Mouse (Mus musculus) MEL (cell line): ENCODE results near the gene Tango6. TPM values are rescaled to one million over a fixed set of nuclear protein-coding genes. Genes with fewer than 3 reads are reported as not detected.
A peak's percentile ranks its signal among the peaks of the same experiment; 100 is the strongest.

Experiments
- DNase-seq: peaks from one replicate; pipeline ENCODE4 v3.0.0; 2011; ENCODE audit warnings: low read depth, low spot score
- H3K27ac ChIP-seq: 2 replicates; pipeline ENCODE4 v1.5.1; 2012; ENCODE audit warnings: low read depth, mild to moderate bottlenecking, control low read depth, low read length, moderate library complexity; ENCODE audit not compliant: control insufficient read depth
- H3K27me3 ChIP-seq, 2 experiments: fragments of 150-350 bp in 1 of 2; sonication (generic) in 1 of 2; 2 replicates each; pipeline ENCODE4 v1.6.1; 2012; ENCODE audit warnings: low read length in 2 of 2, mild to moderate bottlenecking in 2 of 2, improper control_type of control experiment in 1 of 2, moderate library complexity in 1 of 2; ENCODE audit not compliant: insufficient read depth in 2 of 2, control insufficient read depth in 1 of 2
- H3K36me3 ChIP-seq, 2 experiments: 2 replicates each; pipeline ENCODE4 v1.6.1; 2012 to 2014; ENCODE audit warnings: low read length in 2 of 2, improper control_type of control experiment in 1 of 2, inconsistent platforms in 1 of 2, mild to moderate bottlenecking in 1 of 2; ENCODE audit not compliant: insufficient read depth in 2 of 2, control insufficient read depth in 1 of 2
- H3K4me1 ChIP-seq, 2 experiments: fragments of 150-350 bp in 1 of 2; sonication (generic) in 1 of 2; 2 replicates each; pipeline ENCODE4 v1.6.1; 2012; ENCODE audit warnings: low read length in 2 of 2, improper control_type of control experiment in 1 of 2, mild to moderate bottlenecking in 1 of 2; ENCODE audit not compliant: insufficient read depth in 2 of 2, control insufficient read depth in 1 of 2
- H3K4me3 ChIP-seq, 2 experiments: fragments of 150-350 bp in 1 of 2; sonication (generic) in 1 of 2; 2 replicates each; pipeline ENCODE4 v1.5.1; 2012; ENCODE audit warnings: low read depth in 2 of 2, low read length in 2 of 2, mild to moderate bottlenecking in 2 of 2, moderate library complexity in 2 of 2, control low read depth in 1 of 2, improper control_type of control experiment in 1 of 2; ENCODE audit not compliant: control insufficient read depth in 1 of 2, insufficient read depth in 1 of 2
- H3K79me2 ChIP-seq: 2 replicates; pipeline ENCODE4 v1.6.1; 2012; ENCODE audit warnings: mild to moderate bottlenecking, low read length, moderate library complexity; ENCODE audit not compliant: control insufficient read depth, poor library complexity, insufficient read depth
- H3K9ac ChIP-seq: 2 replicates; pipeline ENCODE4 v1.6.1; 2012; ENCODE audit warnings: low read depth, mild to moderate bottlenecking, control low read depth, low read length, moderate library complexity; ENCODE audit not compliant: control insufficient read depth, poor library complexity, severe bottlenecking
- H3K9me3 ChIP-seq: fragments of 150-350 bp; sonication (generic); replicated peaks from 2 replicates; pipeline ENCODE4 v1.6.1; 2012; ENCODE audit warnings: mild to moderate bottlenecking, low read length, improper control_type of control experiment, moderate library complexity; ENCODE audit not compliant: insufficient read depth
- BHLHE40 ChIP-seq: IDR thresholded peaks from 2 replicates; pipeline ENCODE4 v1.6.1; 2012; ENCODE audit warnings: low read depth, mild to moderate bottlenecking, inconsistent platforms, low read length, improper control_type of control experiment, borderline replicate concordance
- CHD1 ChIP-seq: IDR thresholded peaks from 2 replicates; pipeline ENCODE4 v1.6.1; 2012; ENCODE audit warnings: low read depth, mild to moderate bottlenecking, inconsistent platforms, low read length, improper control_type of control experiment
- CHD2 ChIP-seq: IDR thresholded peaks from 2 replicates; pipeline ENCODE4 v1.6.1; 2011; ENCODE audit warnings: low read length, improper control_type of control experiment
- E2F4 ChIP-seq: IDR thresholded peaks from 2 replicates; pipeline ENCODE4 v1.6.1; 2011; ENCODE audit warnings: low read depth, low read length, improper control_type of control experiment, borderline replicate concordance
- ELF1 ChIP-seq: IDR thresholded peaks from 2 replicates; pipeline ENCODE4 v1.6.1; 2014; ENCODE audit warnings: low read depth, mild to moderate bottlenecking, inconsistent platforms, low read length, improper control_type of control experiment, moderate library complexity
- EP300 ChIP-seq, 2 experiments: IDR thresholded peaks; 2 replicates each; pipeline ENCODE4 v1.6.1; 2011; ENCODE audit warnings: improper control_type of control experiment in 2 of 2, low read length in 2 of 2, low read depth in 1 of 2, mild to moderate bottlenecking in 1 of 2
- GATA1 ChIP-seq: IDR thresholded peaks from 2 replicates; pipeline ENCODE4 v1.6.1; 2011; ENCODE audit warnings: low read depth, low read length, improper control_type of control experiment
- HCFC1 ChIP-seq: IDR thresholded peaks from 2 replicates; pipeline ENCODE4 v1.6.1; 2012; ENCODE audit warnings: low read depth, mild to moderate bottlenecking, inconsistent platforms, low read length, improper control_type of control experiment, moderate library complexity
- MAX ChIP-seq: IDR thresholded peaks from 2 replicates; pipeline ENCODE4 v1.6.1; 2011; ENCODE audit warnings: low read length, improper control_type of control experiment
- MXI1 ChIP-seq: IDR thresholded peaks from 2 replicates; pipeline ENCODE4 v1.6.1; 2011; ENCODE audit warnings: mild to moderate bottlenecking, low read depth, low read length, improper control_type of control experiment
- MYC ChIP-seq: IDR thresholded peaks from 2 replicates; pipeline ENCODE4 v1.6.1; 2011; ENCODE audit warnings: low read depth, mild to moderate bottlenecking, low read length, improper control_type of control experiment, moderate library complexity
- NELFE ChIP-seq: IDR thresholded peaks from 2 replicates; pipeline ENCODE4 v1.6.1; 2011; ENCODE audit warnings: low read depth, low read length, improper control_type of control experiment
- NRF1 ChIP-seq: IDR thresholded peaks from 2 replicates; pipeline ENCODE4 v1.6.1; 2014; ENCODE audit warnings: low read depth, mild to moderate bottlenecking, inconsistent platforms, low read length, improper control_type of control experiment, moderate library complexity; ENCODE audit not compliant: poor library complexity, insufficient read depth, severe bottlenecking
- POLR2A ChIP-seq, 2 experiments: IDR thresholded peaks; 2 replicates each; pipeline ENCODE4 v1.6.1; 2011 to 2012; ENCODE audit warnings: low read length in 2 of 2, mild to moderate bottlenecking in 2 of 2, control low read depth in 1 of 2, improper control_type of control experiment in 1 of 2, low read depth in 1 of 2, moderate library complexity in 1 of 2; ENCODE audit not compliant: control insufficient read depth in 1 of 2, insufficient read depth in 1 of 2, poor library complexity in 1 of 2
- POLR2AphosphoS2 ChIP-seq: IDR thresholded peaks from 2 replicates; pipeline ENCODE4 v1.6.1; 2011; ENCODE audit warnings: low read length, improper control_type of control experiment
- POLR2AphosphoS5 ChIP-seq: IDR thresholded peaks from 2 replicates; pipeline ENCODE4 v1.6.1; 2012; ENCODE audit warnings: low read depth, borderline replicate concordance, mild to moderate bottlenecking, inconsistent platforms, low read length, moderate library complexity, mixed read lengths
- SIN3A ChIP-seq: IDR thresholded peaks from 2 replicates; pipeline ENCODE4 v1.6.1; 2012; ENCODE audit warnings: low read length, improper control_type of control experiment, inconsistent platforms
- TBP ChIP-seq: IDR thresholded peaks from 2 replicates; pipeline ENCODE4 v1.8.0; 2011; ENCODE audit warnings: low read depth, low read length, improper control_type of control experiment
- TCF12 ChIP-seq: IDR thresholded peaks from 2 replicates; pipeline ENCODE4 v1.6.1; 2014; ENCODE audit warnings: low read depth, mild to moderate bottlenecking, inconsistent platforms, low read length, improper control_type of control experiment, moderate library complexity
- USF1 ChIP-seq: IDR thresholded peaks from 2 replicates; pipeline ENCODE4 v1.6.1; 2014; ENCODE audit warnings: low read depth, mild to moderate bottlenecking, inconsistent platforms, low read length, improper control_type of control experiment, moderate library complexity
- USF2 ChIP-seq, 2 experiments: IDR thresholded peaks; 2 replicates each; pipeline ENCODE4 v1.6.1; 2011 to 2012; ENCODE audit warnings: improper control_type of control experiment in 2 of 2, low read length in 2 of 2, borderline replicate concordance in 1 of 2, inconsistent platforms in 1 of 2, low read depth in 1 of 2, mild to moderate bottlenecking in 1 of 2; ENCODE audit not compliant: insufficient read depth in 1 of 2
- ZMIZ1 ChIP-seq: IDR thresholded peaks from 2 replicates; pipeline ENCODE4 v1.6.1; 2012; ENCODE audit warnings: low read depth, mild to moderate bottlenecking, inconsistent platforms, low read length, improper control_type of control experiment, moderate library complexity
- ZNF384 ChIP-seq: IDR thresholded peaks from 2 replicates; pipeline ENCODE4 v1.6.1; 2012; ENCODE audit warnings: low read depth, mild to moderate bottlenecking, inconsistent platforms, low read length, improper control_type of control experiment
- polyA plus RNA-seq, 2 experiments: library from polyadenylated mRNA; stranded (reverse) in 1 of 2; unstranded in 1 of 2; fragments of >175 nt in 1 of 2; fragments of >200 nt in 1 of 2; gene quantifications; 2 replicates each; pipeline versions ENCODE4 v1.2.1 to v1.2.4; 2012; ENCODE audit warnings: low replicate concordance in 2 of 2, low read depth in 1 of 2; ENCODE audit not compliant: insufficient read length in 2 of 2, insufficient read depth in 1 of 2, missing spikeins in 1 of 2
- total RNA-seq: library from RNA; depleted of rRNA; stranded (reverse); fragments of 300-350 nt; gene quantifications from 2 replicates; pipeline ENCODE4 v1.2.3, GENCODE M21; 2012

Gene Tango6
- total and polyA plus RNA-seq, 3 experiments: 3.0 to 6.1 TPM; not detected in 1

DNA sequence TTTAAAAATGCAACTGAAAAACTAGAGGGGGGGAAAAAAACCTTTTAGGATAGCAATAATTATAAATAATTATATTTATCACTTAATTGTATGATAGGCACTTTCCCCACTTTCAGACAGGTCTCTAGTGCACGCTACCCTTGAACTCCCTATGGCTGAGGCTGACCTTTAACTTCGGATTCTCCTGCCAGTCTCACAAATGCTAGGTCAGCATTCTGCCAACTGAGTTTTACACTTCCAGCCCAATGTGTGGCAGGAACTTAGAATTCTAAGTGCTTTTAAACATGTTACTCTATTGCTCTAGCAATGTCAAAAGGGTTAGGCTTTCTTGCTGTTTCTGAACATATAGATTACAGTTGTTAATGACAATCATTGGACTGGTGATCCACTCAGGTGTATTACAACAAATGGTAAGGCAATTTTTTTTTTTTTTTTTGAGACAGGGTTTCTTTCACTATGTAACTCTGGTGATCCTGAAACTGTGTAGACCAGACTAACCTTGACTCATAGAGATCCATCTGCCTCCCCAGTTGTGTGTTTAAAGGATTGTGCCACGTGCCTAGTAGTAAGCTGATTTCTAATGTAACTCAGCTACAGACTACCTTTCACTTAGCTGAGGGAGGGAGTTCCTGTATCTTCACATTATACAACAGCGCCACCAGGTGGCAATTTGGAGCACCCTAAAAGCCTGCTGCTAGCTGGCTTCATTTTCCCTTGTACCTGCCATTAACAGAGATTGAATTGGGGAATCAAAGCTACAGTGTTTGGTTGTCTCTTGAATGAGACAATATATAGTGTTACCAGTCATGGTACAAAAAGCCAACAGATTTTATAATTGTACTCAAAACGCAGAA is 204.7 kb downstream of the Tango6 start (continued):
- TF ChIP-seq E2F4 (no peak), HCFC1 (peak; percentile 55; the same call in 1 of the 2 replicates), SIN3A (peak; percentile 70), ELF1 (0 out of 2 replicates have a peak, but pooled peaks have one; percentile 48)
- TF ChIP-seq, all 39 proteins: peak for 15

DNA sequence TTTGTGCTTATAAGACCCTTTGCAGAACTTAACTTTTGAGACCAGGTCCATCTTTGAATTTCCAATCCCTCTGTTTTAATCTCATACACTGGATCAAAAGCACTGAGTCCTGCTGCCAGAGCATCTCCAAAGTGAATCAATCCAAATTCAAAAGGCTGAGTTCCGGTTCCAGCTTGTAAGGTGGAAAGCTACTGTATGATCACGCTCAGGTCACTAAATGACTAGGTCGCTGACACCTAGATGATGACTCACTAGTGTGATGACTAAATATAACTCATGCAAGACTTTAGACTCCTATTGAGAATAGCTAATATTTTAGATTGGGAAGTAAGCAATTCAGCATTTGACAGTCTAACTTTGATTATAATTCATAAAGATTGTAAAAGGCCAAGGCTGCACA is 205.9 kb downstream of the Tango6 start:
- TF ChIP-seq TCF12: no peak
- no peak for TF ChIP-seq POLR2AphosphoS5
- TF ChIP-seq CHD1: no peak
- Histone ChIP-seq H3K79me2 (peaks cover 53% of the 10 kb centered on the region), H3K4me3 (no peak overlapping the region), H3K9ac (no peak overlapping the region), H3K4me1 (peaks cover 0 to 4% of the 10 kb centered on the region in 2 experiments; a peak in 3 of 4 replicates), H3K36me3 (peaks cover 7 to 17% of the 10 kb centered on the region in 2 experiments), H3K27ac (no peak overlapping the region), H3K9me3 (no peaks in the 10 kb centered on the region), H3K27me3 (no peaks in the 10 kb centered on the region)
- DNase-seq: no peak

DNA sequence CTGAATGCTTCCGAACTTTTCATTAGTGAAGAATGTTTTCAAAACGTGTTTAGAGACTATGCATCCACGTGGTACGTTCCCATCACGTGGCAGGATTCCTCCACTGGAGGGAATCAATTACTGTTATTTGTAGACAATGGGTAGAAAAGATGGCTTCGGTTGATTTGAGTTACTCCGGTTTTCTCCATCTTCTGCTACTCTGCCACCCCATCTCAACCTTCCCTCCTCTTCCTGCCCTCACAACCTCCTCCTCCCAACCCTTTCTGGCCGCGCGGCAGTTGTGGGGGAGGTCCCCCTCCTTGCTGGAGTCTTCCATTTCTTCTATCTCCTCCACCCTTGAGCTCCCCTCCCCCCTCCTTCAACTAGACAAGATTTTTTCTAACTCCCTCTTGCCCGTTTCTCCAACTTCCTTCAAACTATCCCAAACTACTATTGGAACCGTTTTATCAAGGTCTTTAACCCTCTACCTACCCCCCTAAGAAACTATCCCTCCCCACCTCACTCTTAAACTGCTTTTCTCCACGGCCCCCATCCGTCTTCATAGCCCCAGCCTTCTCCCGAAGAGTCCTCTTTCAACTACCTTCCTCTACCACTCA is 209.4 kb downstream of the Tango6 start:
- TF ChIP-seq HCFC1 (no peak; the same call in 1 of the 2 replicates), MAX (peak; percentile 96), GATA1 (no peak), ZMIZ1 (peak; percentile 30; the same call in 1 of the 2 replicates), USF1 (peak; percentile 88), MXI1 (peak; percentile 91), TBP (0 out of 2 replicates have a peak, but pooled peaks have one; percentile 46), USF2 (IDR thresholded peaks at IDR 0.05; ENCODE audit: borderline replicate concordance in 1 of 2, insufficient read depth in 1 of 2, low read depth in 1 of 2, low read length in 2 of 2) (peak in 1 of 2 experiments; percentile 66; a peak in 1 of 4 replicates), EP300 (IDR thresholded peaks at IDR 0.05; ENCODE audit: low read depth in 1 of 2, low read length in 2 of 2) (peak in 1 of 2 experiments; percentile 44; a peak in 2 of 4 replicates), POLR2AphosphoS2 (no peak), ZNF384 (peak; percentile 60; the same call in 1 of the 2 replicates), MYC (peak; percentile 97), NELFE (peak; percentile 18; the same call in 1 of the 2 replicates), POLR2A (IDR thresholded peaks at IDR 0.05; ENCODE audit: control insufficient read depth in 1 of 2, insufficient read depth in 1 of 2, low read depth in 1 of 2, low read length in 2 of 2, poor library complexity in 1 of 2) (peak in 1 of 2 experiments; percentile 47; a peak in 2 of 4 replicates), ELF1 (no peak), TCF12 (peak; percentile 28; the same call in 1 of the 2 replicates), SIN3A (peak; percentile 53), NRF1 (no peak), BHLHE40 (no peak; the same call in 1 of the 2 replicates), E2F4 (no peak), CHD2 (peak; percentile 16; the same call in 1 of the 2 replicates)
- DNase-seq: peak; percentile 84

More for the DNA sequence above, 209.4 kb downstream of the Tango6 start:
- Histone ChIP-seq H3K9me3 (no peaks in the 10 kb centered on the region), H3K36me3 (peaks cover 14 to 41% of the 10 kb centered on the region in 2 experiments), H3K4me1 (peaks cover 8 to 12% of the 10 kb centered on the region in 2 experiments), H3K27ac (peak overlapping the region; percentile 88), H3K9ac (peak overlapping the region; percentile 95), H3K27me3 (no peaks in the 10 kb centered on the region), H3K4me3 (peak overlapping the region; percentile 74 to 98), H3K79me2 (peaks cover 72% of the 10 kb centered on the region)
